Mouse (Mus musculus) kidney, adult 18-20 months (tissue): ENCODE measurements around the gene Knop1.

Experiments
- DNase-seq: peaks from one replicate; pipeline ENCODE4 v3.0.0; 2021

Gene Knop1

GRCm38 (mm10) chr7:118855877-118856304 is at the start of gene Knop1:
Gene Knop1, minus strand, starts transcription at chr7:118856254.
- no peak for DNase-seq

- DNase-seq, result no peak
Measured at GRCm38 (mm10) chr7:118904530-118904929, 48.5 kb upstream of the Knop1 start.

- DNase-seq, result no peak
Measured at GRCm38 (mm10) chr7:118903879-118904278, 47.8 kb upstream of the Knop1 start.

GRCm38 (mm10) chr7:118902944-118903343 is 46.9 kb upstream of the Knop1 start:
- DNase-seq, result no peak

- DNase-seq, result no peak
Measured at GRCm38 (mm10) chr7:118900090-118900489, 44.0 kb upstream of the Knop1 start.

GRCm38 (mm10) chr7:118898063-118898462 is 42.0 kb upstream of the Knop1 start:
- DNase-seq, result no peak

- no peak for DNase-seq
Measured at GRCm38 (mm10) chr7:118895469-118896450, 39.7 kb upstream of the Knop1 start.

GRCm38 (mm10) chr7:118889046-118889680 is 33.1 kb upstream of the Knop1 start:
- DNase-seq, result no peak

- no peak for DNase-seq
Measured at GRCm38 (mm10) chr7:118887303-118888055, 31.4 kb upstream of the Knop1 start.

GRCm38 (mm10) chr7:118884969-118885368 is 28.9 kb upstream of the Knop1 start:
- DNase-seq, result no peak

GRCm38 (mm10) chr7:118883957-118884356 is 27.9 kb upstream of the Knop1 start:
- no peak for DNase-seq

GRCm38 (mm10) chr7:118879466-118880029 is 23.5 kb upstream of the Knop1 start:
- DNase-seq, result no peak

- no peak for DNase-seq
Measured at GRCm38 (mm10) chr7:118865362-118865761, 9.3 kb upstream of the Knop1 start.

GRCm38 (mm10) chr7:118858640-118859039 is 2.6 kb upstream of the Knop1 start:
- no peak for DNase-seq

GRCm38 (mm10) chr7:118855171-118855876 is 730 bp downstream of the Knop1 start, which contains the start of gene Iqck:
Gene Iqck, plus strand, starts transcription at chr7:118855752.
- peak; percentile 92 for DNase-seq

- no peak for DNase-seq
Measured at GRCm38 (mm10) chr7:118854606-118855005, 1.4 kb downstream of the Knop1 start.

GRCm38 (mm10) chr7:118852611-118853010 is 3.4 kb downstream of the Knop1 start:
- no peak for DNase-seq

- DNase-seq, result no peak
Measured at GRCm38 (mm10) chr7:118851571-118851970, 4.5 kb downstream of the Knop1 start.

- DNase-seq, result no peak
Measured at GRCm38 (mm10) chr7:118850676-118851290, 5.3 kb downstream of the Knop1 start.

- no peak for DNase-seq
Measured at GRCm38 (mm10) chr7:118849543-118850250, 6.4 kb downstream of the Knop1 start.

GRCm38 (mm10) chr7:118848796-118849195 is 7.3 kb downstream of the Knop1 start:
- DNase-seq, result peak; percentile 67
